Mouse (Mus musculus) neural tube, embryonic 10.5 days (tissue): ENCODE results near the gene Nrap.
"Not testable (repeated sequence)": the region's sequence is repeated elsewhere in the genome, so short reads cannot be mapped to it uniquely, and the experiment has no call there.

ENCODE experiments used
- DNase-seq: peaks from one replicate; pipeline ENCODE4 v3.0.0-alpha.2; 2017; ENCODE audit warnings: low spot score; ENCODE audit errors: extremely low spot score

Gene Nrap

GRCm38 (mm10) chr19:56389879-56390278 lies at the start of gene Nrap:
Gene Nrap (minus strand): TSS chr19:56390037.
- no peak for DNase-seq

- no peak for DNase-seq
These were observed 49.2 kb upstream of the Nrap start for GRCm38 (mm10) chr19:56439072-56439434.

GRCm38 (mm10) chr19:56438357-56439071 lies 48.7 kb upstream of the Nrap start:
- no peak for DNase-seq

- no peak for DNase-seq
These were observed 46.5 kb upstream of the Nrap start for GRCm38 (mm10) chr19:56436380-56436779.

GRCm38 (mm10) chr19:56433581-56433980 lies 43.7 kb upstream of the Nrap start:
- DNase-seq = no peak

GRCm38 (mm10) chr19:56432706-56433105 lies 42.9 kb upstream of the Nrap start:
- no peak for DNase-seq

- DNase-seq = no peak
These were observed 40.5 kb upstream of the Nrap start for GRCm38 (mm10) chr19:56430369-56430768.

- DNase-seq = no peak
These were observed 35.7 kb upstream of the Nrap start for GRCm38 (mm10) chr19:56425492-56425891.

- DNase-seq = no peak
These were observed 35.0 kb upstream of the Nrap start for GRCm38 (mm10) chr19:56424606-56425395.

GRCm38 (mm10) chr19:56423370-56423769 lies 33.5 kb upstream of the Nrap start:
- DNase-seq = no peak

GRCm38 (mm10) chr19:56422476-56423338 lies 32.9 kb upstream of the Nrap start:
- peak; percentile 86 for DNase-seq

GRCm38 (mm10) chr19:56420345-56420744 lies 30.5 kb upstream of the Nrap start:
- DNase-seq = no peak

GRCm38 (mm10) chr19:56419452-56419851 lies 29.6 kb upstream of the Nrap start:
- DNase-seq = no peak

- no peak for DNase-seq
These were observed 28.6 kb upstream of the Nrap start for GRCm38 (mm10) chr19:56418404-56418803.

- DNase-seq = not testable (repeated sequence)
These were observed 20.0 kb upstream of the Nrap start for GRCm38 (mm10) chr19:56409884-56410283.

- no peak for DNase-seq
These were observed 16.7 kb upstream of the Nrap start for GRCm38 (mm10) chr19:56406581-56406980.

GRCm38 (mm10) chr19:56405824-56406223 lies 16.0 kb upstream of the Nrap start:
- DNase-seq = no peak

GRCm38 (mm10) chr19:56401864-56402263 lies 12.0 kb upstream of the Nrap start:
- no peak for DNase-seq

GRCm38 (mm10) chr19:56400200-56400599 lies 10.4 kb upstream of the Nrap start:
- no peak for DNase-seq

GRCm38 (mm10) chr19:56398528-56398795 lies 8.6 kb upstream of the Nrap start:
- DNase-seq = no peak

- DNase-seq = no peak
These were observed 8.1 kb upstream of the Nrap start for GRCm38 (mm10) chr19:56397663-56398527.
